Mouse (Mus musculus): ENCODE measurements around the gene Ifrd2.

GRCm38 (mm10) chr9:107615035-107615434 lies 27.6 kb downstream of the Ifrd2 start:
- TF ChIP-seq EP300 (IDR thresholded peaks at IDR 0.05; ENCODE audit: insufficient read depth, low read depth, low read length) (no peak), CTCF (IDR thresholded peaks at IDR 0.05; ENCODE audit: low read depth, low read length) (no peak)
